Mouse (Mus musculus): ENCODE data around the gene Anapc2. TPM values are rescaled to one million over a fixed set of nuclear protein-coding genes. Genes with fewer than 3 reads are reported as not detected.

Anapc2 gene
- polyA plus RNA-seq, 1 experiment from 2014 or later: 140 TPM

Other genes with a start within 250 kb of the Anapc2 start
- 67.5 and 68.3 TPM in 2 replicates for gene Nsmf, start 218.1 kb upstream of the Anapc2 start, polyA plus RNA-seq (2015; fragmentation: Nextera tagmentation; extraction: Ambion mirVana)
- not detected in 2 replicates for gene Entpd8, start 192.2 kb upstream of the Anapc2 start, polyA plus RNA-seq (2015; fragmentation: Nextera tagmentation; extraction: Ambion mirVana)
- 0.18 TPM in 1 of 2 replicates, not detected in the other for gene Noxa1, start 177.3 kb upstream of the Anapc2 start, polyA plus RNA-seq (2015; fragmentation: Nextera tagmentation; extraction: Ambion mirVana)
- gene Nrarp, start 91.7 kb upstream of the Anapc2 start, polyA plus RNA-seq (2015; fragmentation: Nextera tagmentation; extraction: Ambion mirVana): 28.5 and 33.5 TPM in 2 replicates
- 8.9 and 10.0 TPM in 2 replicates for gene Tor4a, start 75.6 kb upstream of the Anapc2 start, polyA plus RNA-seq (2015; fragmentation: Nextera tagmentation; extraction: Ambion mirVana)
- 114 and 117 TPM in 2 replicates for gene Nelfb, start 61.0 kb upstream of the Anapc2 start, polyA plus RNA-seq (2015; fragmentation: Nextera tagmentation; extraction: Ambion mirVana)
- gene Stpg3, start 57.8 kb upstream of the Anapc2 start, polyA plus RNA-seq (2015; fragmentation: Nextera tagmentation; extraction: Ambion mirVana): not detected in 2 replicates
- 0.81 TPM in 1 of 2 replicates, not detected in the other for gene Fam166a, start 53.7 kb upstream of the Anapc2 start, polyA plus RNA-seq (2015; fragmentation: Nextera tagmentation; extraction: Ambion mirVana)
- 554 and 617 TPM in 2 replicates for gene Tubb4b, start 47.8 kb upstream of the Anapc2 start, polyA plus RNA-seq (2015; fragmentation: Nextera tagmentation; extraction: Ambion mirVana)
- not detected in 2 replicates for gene Slc34a3, start 38.1 kb upstream of the Anapc2 start, polyA plus RNA-seq (2015; fragmentation: Nextera tagmentation; extraction: Ambion mirVana)
- gene Rnf224, start 35.7 kb upstream of the Anapc2 start, polyA plus RNA-seq (2015; fragmentation: Nextera tagmentation; extraction: Ambion mirVana): 0.57 and 0.58 TPM in 2 replicates
- 16.9 and 17.5 TPM in 2 replicates for gene Rnf208, start 30.2 kb upstream of the Anapc2 start, polyA plus RNA-seq (2015; fragmentation: Nextera tagmentation; extraction: Ambion mirVana)
- gene Cysrt1, start 30.0 kb upstream of the Anapc2 start, polyA plus RNA-seq (2015; fragmentation: Nextera tagmentation; extraction: Ambion mirVana): 83.9 and 100 TPM in 2 replicates
- gene AL732309.1, start 25.6 kb upstream of the Anapc2 start, polyA plus RNA-seq (2015; fragmentation: Nextera tagmentation; extraction: Ambion mirVana): 10.2 and 10.4 TPM in 2 replicates
- gene Tmem203, start 17.0 kb upstream of the Anapc2 start, polyA plus RNA-seq (2015; fragmentation: Nextera tagmentation; extraction: Ambion mirVana): 21.4 and 24.2 TPM in 2 replicates
- 8.5 and 8.6 TPM in 2 replicates for gene Tprn, start 9.9 kb upstream of the Anapc2 start, polyA plus RNA-seq (2015; fragmentation: Nextera tagmentation; extraction: Ambion mirVana)
- 241 and 244 TPM in 2 replicates for gene Ssna1, start within 50 bp of the Anapc2 start, polyA plus RNA-seq (2015; fragmentation: Nextera tagmentation; extraction: Ambion mirVana)
- not detected in 2 replicates for gene Tmem210, start 15.7 kb downstream of the Anapc2 start, polyA plus RNA-seq (2015; fragmentation: Nextera tagmentation; extraction: Ambion mirVana)
- 0.61 and 0.92 TPM in 2 replicates for gene Lrrc26, start 17.4 kb downstream of the Anapc2 start, polyA plus RNA-seq (2015; fragmentation: Nextera tagmentation; extraction: Ambion mirVana)
- gene Grin1, start 46.7 kb downstream of the Anapc2 start, polyA plus RNA-seq (2015; fragmentation: Nextera tagmentation; extraction: Ambion mirVana): 0.71 and 0.87 TPM in 2 replicates
- 47.0 and 55.8 TPM in 2 replicates for gene Man1b1, start 59.9 kb downstream of the Anapc2 start, polyA plus RNA-seq (2015; fragmentation: Nextera tagmentation; extraction: Ambion mirVana)
- gene Dpp7, start 83.9 kb downstream of the Anapc2 start, polyA plus RNA-seq (2015; fragmentation: Nextera tagmentation; extraction: Ambion mirVana): 24.0 and 25.1 TPM in 2 replicates
- gene Uap1l1, start 93.2 kb downstream of the Anapc2 start, polyA plus RNA-seq (2015; fragmentation: Nextera tagmentation; extraction: Ambion mirVana): 16.9 and 23.6 TPM in 2 replicates
- gene Sapcd2, start 99.8 kb downstream of the Anapc2 start, polyA plus RNA-seq (2015; fragmentation: Nextera tagmentation; extraction: Ambion mirVana): 30.5 and 31.9 TPM in 2 replicates
- gene Entpd2, start 123.4 kb downstream of the Anapc2 start, polyA plus RNA-seq (2015; fragmentation: Nextera tagmentation; extraction: Ambion mirVana): 4.2 and 11.7 TPM in 2 replicates
- 51.7 and 54.3 TPM in 2 replicates for gene Npdc1, start 126.9 kb downstream of the Anapc2 start, polyA plus RNA-seq (2015; fragmentation: Nextera tagmentation; extraction: Ambion mirVana)
- 0.18 TPM in 1 of 2 replicates, not detected in the other for gene Fut7, start 150.8 kb downstream of the Anapc2 start, polyA plus RNA-seq (2015; fragmentation: Nextera tagmentation; extraction: Ambion mirVana)
- 4.2 and 5.9 TPM in 2 replicates for gene Abca2, start 156.2 kb downstream of the Anapc2 start, polyA plus RNA-seq (2015; fragmentation: Nextera tagmentation; extraction: Ambion mirVana)
- gene Clic3, start 184.4 kb downstream of the Anapc2 start, polyA plus RNA-seq (2015; fragmentation: Nextera tagmentation; extraction: Ambion mirVana): 99.3 and 111 TPM in 2 replicates
- gene Paxx, start 188.6 kb downstream of the Anapc2 start, polyA plus RNA-seq (2015; fragmentation: Nextera tagmentation; extraction: Ambion mirVana): 49.9 and 56.9 TPM in 2 replicates
- gene Ptgds, start 197.6 kb downstream of the Anapc2 start, polyA plus RNA-seq (2015; fragmentation: Nextera tagmentation; extraction: Ambion mirVana): 4.1 and 9.1 TPM in 2 replicates
- not detected in 2 replicates for gene Lcn12, start 221.4 kb downstream of the Anapc2 start, polyA plus RNA-seq (2015; fragmentation: Nextera tagmentation; extraction: Ambion mirVana)
- gene Fbxw5, start 228.3 kb downstream of the Anapc2 start, polyA plus RNA-seq (2015; fragmentation: Nextera tagmentation; extraction: Ambion mirVana): 73.0 and 81.4 TPM in 2 replicates
- 4.6 and 5.6 TPM in 2 replicates for gene C8g, start 229.2 kb downstream of the Anapc2 start, polyA plus RNA-seq (2015; fragmentation: Nextera tagmentation; extraction: Ambion mirVana)